Mouse (Mus musculus) C2C12 (cell line): ENCODE results near the gene Cd27.

Source experiments
- CTCF ChIP-seq: IDR thresholded peaks from one replicate; pipeline ENCODE4 v1.5.1; 2011; ENCODE audit not compliant: control insufficient read depth, insufficient read depth, insufficient read length
- MAX ChIP-seq: IDR thresholded peaks from one replicate; pipeline ENCODE4 v1.6.1; 2011; ENCODE audit warnings: mild to moderate bottlenecking, control low read depth
- MYOD1 ChIP-seq: IDR thresholded peaks from one replicate; pipeline ENCODE4 v1.6.1; 2011; ENCODE audit warnings: low read depth; ENCODE audit not compliant: control insufficient read depth, insufficient read length
- MYOG ChIP-seq: IDR thresholded peaks from one replicate; pipeline ENCODE4 v1.6.1; 2011; ENCODE audit not compliant: control insufficient read depth, insufficient read length; ENCODE audit errors: extremely low read depth
- USF1 ChIP-seq: IDR thresholded peaks from one replicate; pipeline ENCODE4 v1.6.1; 2011; ENCODE audit warnings: low read depth, mild to moderate bottlenecking, control low read depth, moderate library complexity

DNA sequence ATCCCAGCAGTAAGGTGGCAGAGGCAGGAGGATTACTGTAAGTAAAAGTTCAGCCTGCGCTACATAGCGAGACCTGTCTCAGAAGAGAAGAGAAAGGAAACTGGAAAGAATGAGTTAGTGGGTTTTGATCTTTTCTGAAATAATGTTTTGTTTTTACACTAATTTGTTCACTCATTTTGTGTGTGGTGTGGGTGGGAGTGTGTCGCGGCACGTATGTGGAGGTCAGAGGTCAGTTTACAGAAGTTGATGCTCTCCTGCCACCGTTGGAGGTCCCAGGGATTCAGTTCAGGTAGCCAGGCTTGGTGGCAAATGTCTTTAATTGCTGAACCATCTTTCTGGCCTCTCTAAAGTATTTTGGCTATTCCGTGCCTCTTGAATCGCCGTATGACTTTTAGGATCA lies 27.4 kb upstream of the Cd27 start:
- TF ChIP-seq CTCF (no peak), MAX (no peak), USF1 (no peak), MYOD1 (no peak), MYOG (no peak)
